Mouse (Mus musculus): ENCODE data around the gene Stpg1.

The Stpg1 gene

GRCm38 (mm10) chr4:135494521-135495396 is at the start of gene Stpg1, which contains the start of gene Nipal3:
TSS of gene Stpg1 (plus strand) at chr4:135494790.
TSS of gene Nipal3 (minus strand) at chr4:135495038.
- DNase-seq (ENCODE audit: low read depth, low spot score): peak; percentile 96

- DNase-seq (ENCODE audit: low read depth, low spot score): no peak
Measured at GRCm38 (mm10) chr4:135451360-135452015, 43.1 kb upstream of the Stpg1 start.

GRCm38 (mm10) chr4:135453164-135453563 is 41.4 kb upstream of the Stpg1 start:
- no peak for DNase-seq (ENCODE audit: low read depth, low spot score)

- no peak for DNase-seq (ENCODE audit: low read depth, low spot score)
Measured at GRCm38 (mm10) chr4:135453572-135453971, 41.0 kb upstream of the Stpg1 start.

- no peak for DNase-seq (ENCODE audit: low read depth, low spot score)
Measured at GRCm38 (mm10) chr4:135463406-135463805, 31.2 kb upstream of the Stpg1 start.

GRCm38 (mm10) chr4:135477851-135478250 is 16.7 kb upstream of the Stpg1 start:
- DNase-seq (ENCODE audit: low read depth, low spot score): no peak

- DNase-seq (ENCODE audit: low read depth, low spot score): no peak
Measured at GRCm38 (mm10) chr4:135480370-135480769, 14.2 kb upstream of the Stpg1 start.

- DNase-seq (ENCODE audit: low read depth, low spot score): no peak
Measured at GRCm38 (mm10) chr4:135485086-135485485, 9.5 kb upstream of the Stpg1 start.

- DNase-seq (ENCODE audit: low read depth, low spot score): no peak
Measured at GRCm38 (mm10) chr4:135486352-135486751, 8.2 kb upstream of the Stpg1 start.

- DNase-seq (ENCODE audit: low read depth, low spot score): no peak
Measured at GRCm38 (mm10) chr4:135489256-135489655, 5.3 kb upstream of the Stpg1 start.

GRCm38 (mm10) chr4:135493271-135493670 is 1.3 kb upstream of the Stpg1 start:
- peak; percentile 38 for DNase-seq (ENCODE audit: low read depth, low spot score)

GRCm38 (mm10) chr4:135493691-135494520 is 684 bp upstream of the Stpg1 start:
- peak; percentile 54 for DNase-seq (ENCODE audit: low read depth, low spot score)

GRCm38 (mm10) chr4:135495397-135495791 is 804 bp downstream of the Stpg1 start:
- DNase-seq (ENCODE audit: low read depth, low spot score): no peak

- no peak for DNase-seq (ENCODE audit: low read depth, low spot score)
Measured at GRCm38 (mm10) chr4:135495810-135496209, 1.2 kb downstream of the Stpg1 start.

GRCm38 (mm10) chr4:135498136-135498535 is 3.5 kb downstream of the Stpg1 start:
- DNase-seq (ENCODE audit: low read depth, low spot score): no peak

- DNase-seq (ENCODE audit: low read depth, low spot score): no peak
Measured at GRCm38 (mm10) chr4:135499831-135500230, 5.2 kb downstream of the Stpg1 start.

GRCm38 (mm10) chr4:135501587-135501986 is 7.0 kb downstream of the Stpg1 start:
- peak; percentile 45 for DNase-seq (ENCODE audit: low read depth, low spot score)

- DNase-seq (ENCODE audit: low read depth, low spot score): no peak
Measured at GRCm38 (mm10) chr4:135505794-135506193, 11.2 kb downstream of the Stpg1 start.

GRCm38 (mm10) chr4:135507547-135508350 is 13.2 kb downstream of the Stpg1 start:
- DNase-seq (ENCODE audit: low read depth, low spot score): peak; percentile 63

- peak; percentile 78 for DNase-seq (ENCODE audit: low read depth, low spot score)
Measured at GRCm38 (mm10) chr4:135508419-135509039, 13.9 kb downstream of the Stpg1 start.

- no peak for DNase-seq (ENCODE audit: low read depth, low spot score)
Measured at GRCm38 (mm10) chr4:135509515-135509914, 14.9 kb downstream of the Stpg1 start.
